Mouse (Mus musculus): ENCODE measurements around the gene Usp46. TPM values are rescaled to one million over a fixed set of nuclear protein-coding genes. Genes with fewer than 3 reads are reported as not detected.

Usp46 gene
- total RNA-seq, 2 experiments from 2014 or later, result 8.2 to 13.0 TPM

- intact Hi-C loops (cut with DNase I), result no loop called here
- no peak for DNase-seq
Measured at GRCm38 (mm10) chr5:74035454-74035853, 32.8 kb downstream of the Usp46 start.

DNA sequence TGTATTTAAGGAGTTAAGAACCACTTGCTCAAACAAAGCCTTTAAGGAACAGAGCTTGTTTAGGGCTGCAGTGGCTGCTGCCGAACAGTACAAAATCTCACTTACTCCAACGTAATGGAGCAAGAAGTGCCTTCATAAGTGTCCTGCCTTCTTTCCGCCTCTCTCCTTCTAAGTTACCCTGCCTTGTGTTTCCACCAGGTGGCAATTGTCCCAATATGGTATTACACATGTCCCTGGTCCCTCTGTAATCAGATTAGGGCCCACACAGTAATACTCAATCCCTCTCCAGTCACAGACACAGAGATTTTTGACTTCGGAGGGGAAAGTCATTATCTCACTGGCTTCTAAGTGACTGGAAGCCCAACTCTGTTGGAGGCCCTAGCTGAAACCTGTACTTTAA lies 34.1 kb downstream of the Usp46 start:
- no peak for DNase-seq
- intact Hi-C loops (cut with DNase I), result no loop called here

DNA sequence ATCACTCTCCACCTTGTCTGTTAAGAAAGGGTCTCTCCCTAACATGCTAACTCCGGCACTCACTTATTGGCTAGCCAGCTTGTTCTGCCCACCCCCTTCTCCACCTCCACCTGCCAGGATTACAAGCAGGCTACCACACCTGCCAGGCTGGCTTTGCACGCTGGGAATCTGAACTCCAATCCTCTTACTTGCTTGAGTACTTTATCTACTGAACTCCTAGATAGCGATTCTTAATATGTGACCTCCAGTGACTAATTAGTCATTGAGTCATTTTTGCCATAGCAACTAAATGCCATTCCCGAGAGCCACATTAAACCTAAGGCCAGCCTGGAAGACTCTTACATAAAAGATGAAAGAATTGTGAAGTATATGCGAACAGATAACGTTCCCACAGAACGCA lies 38.4 kb downstream of the Usp46 start:
- intact Hi-C loops (cut with DNase I), result no loop called here
- no peak for DNase-seq

GRCm38 (mm10) chr5:74028691-74029479 lies 39.3 kb downstream of the Usp46 start:
- DNase-seq, result no peak
- intact Hi-C loops (cut with DNase I), result no loop called here

- intact Hi-C loops (cut with DNase I), result no loop called here
- DNase-seq, result no peak
Measured at GRCm38 (mm10) chr5:74028221-74028620, 40.0 kb downstream of the Usp46 start.

DNA sequence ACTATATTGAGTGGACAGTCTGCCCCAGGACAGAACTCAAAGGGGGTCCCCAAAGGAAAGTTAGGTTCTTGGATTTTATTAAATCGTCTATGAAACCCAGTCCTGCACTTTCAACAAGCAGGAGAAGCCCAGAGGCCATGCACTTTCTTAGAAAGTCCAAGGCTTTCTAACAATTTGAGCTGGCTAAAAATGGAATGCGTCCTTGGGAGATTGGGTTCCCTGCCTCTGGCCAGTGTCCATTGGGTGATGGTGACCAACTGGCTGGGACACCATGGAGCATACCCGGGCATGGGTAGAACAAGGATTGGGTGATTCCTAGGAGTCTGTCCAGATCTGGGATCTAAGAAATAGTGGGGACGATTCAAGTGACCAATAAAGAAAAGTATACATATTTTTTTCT lies 47.7 kb downstream of the Usp46 start:
- intact Hi-C loops (cut with DNase I), result loop anchor here (5.0 kb wide), 1 partner anchor 47 kb away; the partner anchor contains the start of gene Usp46
- DNase-seq, result peak; percentile 31 to 32

DNA sequence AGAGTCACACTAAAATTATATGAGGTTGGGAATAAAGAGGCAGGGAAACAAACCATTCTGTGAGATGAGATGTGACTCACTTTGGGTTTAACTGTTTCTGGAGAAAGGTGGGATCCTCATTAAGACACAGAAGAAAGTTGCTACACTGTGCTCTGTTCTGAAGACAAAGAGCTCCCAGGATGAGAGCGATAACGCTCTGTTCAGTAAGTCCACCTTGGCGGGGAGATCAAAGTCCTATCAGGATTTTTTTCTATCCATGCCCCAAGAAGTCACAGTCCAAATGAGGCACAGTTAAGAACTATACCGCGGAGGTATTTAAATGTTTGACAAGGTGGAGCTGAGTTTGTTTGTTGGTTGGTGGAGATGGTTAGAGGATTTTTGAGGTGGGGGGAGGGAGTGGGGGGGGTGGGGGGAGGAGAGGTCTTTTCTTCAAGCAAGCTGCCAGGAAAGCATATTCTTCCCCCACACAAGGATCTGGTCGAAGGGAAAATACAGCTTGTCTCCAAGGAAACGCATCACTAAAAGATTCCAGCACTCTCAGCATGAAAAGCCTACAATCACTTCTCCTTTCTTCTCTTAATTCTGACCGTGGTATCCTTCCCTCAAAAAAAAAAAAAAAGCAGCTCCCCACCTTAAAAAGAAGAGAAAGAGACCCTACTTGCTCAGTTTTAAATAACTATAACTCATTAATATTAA lies 49.2 kb downstream of the Usp46 start:
- intact Hi-C loops (cut with DNase I), result no loop called here
- no peak for DNase-seq

DNA sequence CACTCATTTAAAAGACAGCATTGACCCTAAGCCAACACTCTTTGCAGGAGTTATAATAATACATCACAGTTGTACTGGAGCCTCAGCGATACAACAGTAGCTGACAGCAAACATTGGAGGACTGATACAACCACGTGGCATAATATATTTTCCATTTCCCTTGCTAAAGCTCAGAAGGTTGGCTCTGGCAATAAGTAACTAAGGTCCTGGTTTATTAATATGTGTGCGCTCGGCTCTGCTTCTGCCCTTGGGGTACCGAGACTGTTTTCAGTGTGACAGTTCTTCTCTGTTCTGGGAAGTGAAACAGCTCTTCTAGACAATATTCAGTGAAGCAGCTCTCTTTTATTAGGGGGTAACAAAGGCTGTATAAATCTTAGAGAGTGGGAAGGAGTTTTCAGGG lies 50.7 kb downstream of the Usp46 start:
- intact Hi-C loops (cut with DNase I), result no loop called here
- DNase-seq, result no peak

GRCm38 (mm10) chr5:74011629-74012028 lies 56.6 kb downstream of the Usp46 start:
- intact Hi-C loops (cut with DNase I), result no loop called here
- no peak for DNase-seq

DNA sequence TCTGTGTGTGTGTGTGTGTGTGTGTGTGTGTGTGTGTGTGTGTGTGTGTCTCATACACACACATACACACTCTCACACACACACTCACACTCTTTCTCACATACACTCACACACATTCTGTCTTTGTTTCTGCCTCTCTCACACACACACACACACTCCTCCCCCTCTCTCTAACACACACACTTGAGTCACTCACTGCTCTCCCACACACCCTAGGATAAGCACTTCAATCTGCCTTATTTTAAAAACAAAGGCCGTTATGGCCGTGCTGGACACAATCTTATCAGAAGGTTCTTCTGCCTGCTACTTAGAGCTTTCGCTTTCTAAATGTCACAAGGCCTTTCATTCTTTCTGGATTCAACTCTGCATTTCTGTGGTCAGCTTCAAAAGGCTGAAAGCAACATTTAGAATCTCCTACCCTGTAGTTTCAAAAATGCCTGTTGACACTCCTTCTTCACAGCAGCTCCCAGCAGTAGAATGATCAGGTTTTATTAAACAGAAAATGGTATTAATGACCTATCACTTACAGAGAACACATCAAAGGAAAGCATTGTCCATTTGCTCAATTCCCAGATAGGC lies 60.6 kb downstream of the Usp46 start:
- intact Hi-C loops (cut with DNase I), result no loop called here
- DNase-seq, result no peak

DNA sequence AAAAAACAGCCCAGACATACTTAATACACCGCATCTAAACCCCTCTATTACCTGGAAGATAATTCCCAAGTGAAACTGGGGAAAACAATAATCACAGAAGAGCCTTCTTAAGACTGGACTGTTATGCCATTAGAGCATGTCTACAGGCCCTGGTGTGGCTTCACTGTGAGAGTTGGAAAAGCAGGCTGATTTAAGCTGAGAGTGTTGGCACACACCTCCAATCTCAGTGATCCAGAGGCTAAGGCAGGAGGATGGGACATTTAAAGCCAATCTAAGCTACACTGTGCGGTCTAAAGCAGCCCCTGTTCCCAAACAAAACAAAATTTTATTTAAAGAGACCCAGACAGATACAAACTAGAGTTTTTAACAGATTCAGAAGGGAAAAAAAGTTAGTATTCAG lies 62.3 kb downstream of the Usp46 start:
- intact Hi-C loops (cut with DNase I), result no loop called here
- DNase-seq, result no peak

GRCm38 (mm10) chr5:74001743-74002142 lies 66.5 kb downstream of the Usp46 start:
- intact Hi-C loops (cut with DNase I), result no loop called here
- DNase-seq, result no peak

- DNase-seq, result no peak
- intact Hi-C loops (cut with DNase I), result no loop called here
Measured at GRCm38 (mm10) chr5:73998966-73999365, 69.3 kb downstream of the Usp46 start.

- intact Hi-C loops (cut with DNase I), result loop anchor here (5.0 kb wide), 1 partner anchor 282 kb away; no protein-coding TSS in a partner anchor
- no peak for DNase-seq
Measured at GRCm38 (mm10) chr5:73994850-73995249, 73.4 kb downstream of the Usp46 start.

DNA sequence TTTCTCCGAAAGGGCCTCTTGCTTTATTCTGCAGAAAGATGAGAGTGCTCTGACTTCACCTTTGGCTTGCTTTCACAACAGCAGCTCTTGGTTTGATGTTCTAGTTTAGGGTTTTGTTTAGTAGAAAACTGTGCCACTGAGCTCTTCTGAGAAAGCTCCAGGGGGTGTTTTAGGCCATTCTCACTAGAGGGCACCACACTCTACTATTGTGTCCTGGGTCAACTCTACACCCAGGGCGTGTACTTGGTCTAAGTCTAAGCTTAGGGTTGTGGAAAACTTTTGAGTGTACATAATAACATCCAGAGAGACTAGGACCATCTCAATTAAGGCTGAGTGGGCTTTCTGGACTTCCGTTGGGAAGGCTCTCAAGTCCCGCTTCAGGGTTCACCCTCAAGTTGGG lies 74.7 kb downstream of the Usp46 start:
- DNase-seq, result no peak
- intact Hi-C loops (cut with DNase I), result loop anchor here (5.0 kb wide), 1 partner anchor 284 kb away; no protein-coding TSS in a partner anchor

GRCm38 (mm10) chr5:73992321-73992720 lies 75.9 kb downstream of the Usp46 start:
- intact Hi-C loops (cut with DNase I), result loop anchor here (5.0 kb wide), 1 partner anchor 285 kb away; no protein-coding TSS in a partner anchor

DNA sequence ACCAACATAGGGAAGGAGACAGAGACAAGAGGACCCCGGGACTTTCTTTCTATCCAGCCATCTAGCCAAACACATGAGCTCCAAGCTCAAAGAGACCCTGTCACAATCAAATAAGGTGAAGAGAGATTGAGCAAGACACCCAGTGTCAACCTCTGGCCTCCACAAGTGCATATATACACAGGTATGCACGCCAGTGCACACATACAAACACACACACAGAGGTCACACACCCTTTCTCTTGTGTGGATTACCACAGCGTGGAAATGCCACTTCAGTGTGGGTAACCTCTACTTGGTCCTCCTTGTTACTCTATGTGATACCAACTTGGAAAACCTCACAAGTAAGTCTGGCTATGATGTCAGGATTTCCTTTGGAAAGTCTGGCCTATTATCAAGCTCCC lies 78.7 kb downstream of the Usp46 start:
- intact Hi-C loops (cut with DNase I), result no loop called here
- no peak for DNase-seq

More at GRCm38 (mm10) chr5:73992321-73992720, 75.9 kb downstream of the Usp46 start:
- DNase-seq, result no peak

GRCm38 (mm10) chr5:73987777-73988560 lies 80.3 kb downstream of the Usp46 start:
- DNase-seq, result no peak
- intact Hi-C loops (cut with DNase I), result no loop called here

DNA sequence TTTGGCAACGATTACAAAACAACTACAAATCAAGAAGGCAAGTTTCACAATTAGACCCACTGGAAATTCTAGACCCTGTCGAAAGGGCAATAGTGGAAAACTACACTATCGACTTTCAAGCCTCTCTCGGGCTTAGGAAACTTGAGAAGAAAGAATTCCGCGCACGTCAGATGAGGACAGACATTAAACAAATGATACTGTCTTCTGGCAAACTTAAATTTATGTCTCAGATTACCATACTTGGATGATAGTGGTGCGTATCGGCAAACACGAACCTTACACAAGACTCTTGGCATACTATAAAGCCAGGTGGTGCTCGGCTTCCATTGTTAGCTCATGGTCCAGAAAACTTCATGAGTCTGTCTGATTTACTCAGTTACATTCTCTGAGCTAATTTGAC lies 90.8 kb downstream of the Usp46 start:
- intact Hi-C loops (cut with DNase I), result no loop called here
- DNase-seq, result no peak

GRCm38 (mm10) chr5:73971701-73972100 lies 96.5 kb downstream of the Usp46 start:
- DNase-seq, result no peak
- intact Hi-C loops (cut with DNase I), result no loop called here

Data from gastrocnemius, postnatal 36 days (tissue).